Mouse (Mus musculus) kidney, postnatal 36 days (tissue): ENCODE results near the gene Hist1h2af.

ENCODE experiments used
- DNase-seq, 2 experiments: peaks; one replicate each; pipeline ENCODE4 v3.0.0; 2021 to 2022; ENCODE audit warnings: mixed read lengths in 2 of 2

Gene Hist1h2af

GRCm38 (mm10) chr13:23581408-23582218 is 47.9 kb downstream of the Hist1h2af start, which contains the start of gene Hist1h4d:
Hist1h4d (plus strand) TSS chr13:23581598.
- DNase-seq: peak; percentile 93 to 98

- no peak for DNase-seq
Observed at GRCm38 (mm10) chr13:23582219-23583056, 48.7 kb downstream of the Hist1h2af start.

GRCm38 (mm10) chr13:23583387-23584068 is 49.8 kb downstream of the Hist1h2af start:
- no peak for DNase-seq
